Comparison of ENCODE assay signal across 9 mouse cellular contexts in the genomic region with DNA sequence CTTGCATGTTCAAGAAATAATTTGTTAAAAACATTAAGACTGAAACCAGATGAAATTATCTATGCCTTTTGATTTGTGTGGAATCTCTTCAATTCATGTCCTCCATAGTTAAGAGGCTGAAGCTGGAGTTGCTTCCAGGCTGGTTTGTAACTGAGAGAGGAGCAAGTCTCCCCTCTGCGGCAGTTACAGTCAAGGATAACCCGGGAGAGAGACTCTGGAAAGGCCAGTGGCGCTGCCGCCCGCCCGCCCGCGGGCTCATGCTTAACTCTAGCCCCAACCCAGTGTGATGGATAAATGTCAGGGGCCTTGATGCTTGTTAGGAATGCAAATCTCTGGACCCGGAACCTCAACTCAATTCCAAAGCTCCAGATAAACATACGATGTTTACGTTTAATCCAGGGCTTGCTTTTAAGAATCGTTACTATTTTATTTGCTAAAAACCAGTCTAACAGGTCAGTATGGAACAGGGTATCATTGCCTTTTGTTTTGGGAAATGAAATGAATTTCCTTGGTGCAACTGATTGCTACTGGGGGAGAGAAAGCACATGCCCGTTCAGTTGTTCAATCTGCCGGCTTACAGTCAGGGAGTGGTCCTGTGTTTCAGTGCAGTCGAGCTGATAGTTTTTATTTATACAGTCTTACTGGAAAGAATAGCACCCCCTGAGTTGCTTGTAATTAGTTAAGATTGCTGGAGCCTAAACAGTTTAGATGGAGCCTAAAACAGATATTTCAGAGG. TPM values are rescaled to one million over a fixed set of nuclear protein-coding genes. Genes with fewer than 3 reads are reported as not detected.
A peak's percentile ranks its signal among the peaks of the same experiment; 100 is the strongest.
DNase-seq lines count a peak whose midpoint lies in the region; ATAC-seq lines count a peak whose summit lies in the region.
"Had no signal": no experiment of that assay in that cellular context is flagged by ENCODE, and none has a peak within 500 bp of the region (broad histone marks: within the 10 kb centered on the region; RNA-seq: fewer than 3 reads in every experiment).

No protein-coding gene starts in this region.

- H3K4me1 ChIP-seq in kidney, embryonic 16.5 days (ENCODE audit: insufficient read depth, low read length): peaks cover 10% of the 10 kb centered on the region
- peaks cover 2% of the 10 kb centered on the region; the same call in 1 of the 2 replicates for H3K4me1 ChIP-seq in hindbrain, embryonic 11.5 days (replicated peaks; ENCODE audit: control insufficient read depth, insufficient read depth, low read length)
- peaks cover 39% of the 10 kb centered on the region for H3K4me1 ChIP-seq in neural tube, embryonic 14.5 days (ENCODE audit: control insufficient read depth, insufficient read depth, low read length)

- H3K9ac ChIP-seq in kidney, embryonic 16.5 days (replicated peaks; ENCODE audit: low read length): no peak overlapping the region; the same call in 1 of the 2 replicates
- peak overlapping the region; percentile 63 for H3K9ac ChIP-seq in hindbrain, embryonic 11.5 days (ENCODE audit: low read depth, low read length)
- H3K9ac ChIP-seq in neural tube, embryonic 14.5 days (replicated peaks; ENCODE audit: low read depth, low read length): peak overlapping the region; percentile 68

- no peak overlapping the region for H3K27ac ChIP-seq in kidney, embryonic 16.5 days (ENCODE audit: low read length)
- H3K27ac ChIP-seq in hindbrain, embryonic 11.5 days (ENCODE audit: low read depth, low read length): peak overlapping the region; percentile 74
- peak overlapping the region; percentile 90 for H3K27ac ChIP-seq in neural tube, embryonic 14.5 days (ENCODE audit: low read depth, low read length)

- no peak; the same call in 1 of the 2 replicates for ATAC-seq in kidney, embryonic 16.5 days (ENCODE audit: low FRiP score, low TSS enrichment)
- peak; percentile 53; the same call in 1 of the 2 replicates for ATAC-seq in hindbrain, embryonic 11.5 days (ENCODE audit: low FRiP score)
- peak; percentile 50 for ATAC-seq in neural tube, embryonic 14.5 days (ENCODE audit: low read depth)
- ATAC-seq in inflammation-experienced regulatory T-cells, adult 6 months: no peak

- 31% methylated on average over 15 of the region's 15 CpGs for WGBS in kidney, embryonic 16.5 days
- WGBS in hindbrain, embryonic 11.5 days: 18% methylated on average over 15 of the region's 15 CpGs
- 12% methylated on average over 15 of the region's 15 CpGs for WGBS in neural tube, embryonic 14.5 days

- DNase-seq in kidney, adult 11 months: no peak
- peak; percentile 58 for DNase-seq in cerebellum, adult 9-10 months
- peak; percentile 48 for DNase-seq in hindbrain, embryonic 11.5 days (ENCODE audit: low spot score)
- DNase-seq in urinary bladder, postnatal 36 days (ENCODE audit: low spot score in 2 of 2): no peak
- no peak for DNase-seq in urinary bladder, adult 2 months (ENCODE audit: low spot score)

- H3K36me3 ChIP-seq in kidney, embryonic 16.5 days (ENCODE audit: insufficient read depth, low read length): no peaks in the 10 kb centered on the region
- no peaks in the 10 kb centered on the region for H3K36me3 ChIP-seq in hindbrain, embryonic 11.5 days (ENCODE audit: control insufficient read depth, insufficient read depth, low read length)
- H3K36me3 ChIP-seq in neural tube, embryonic 14.5 days (ENCODE audit: control insufficient read depth, insufficient read depth, low read length): no peaks in the 10 kb centered on the region
- H3K36me3 ChIP-seq: G1E had no signal

- no peaks in the 10 kb centered on the region for H3K27me3 ChIP-seq in kidney, embryonic 16.5 days (ENCODE audit: insufficient read depth, low read length)
- no peaks in the 10 kb centered on the region for H3K27me3 ChIP-seq in hindbrain, embryonic 11.5 days (ENCODE audit: control insufficient read depth, insufficient read depth, low read length)
- H3K27me3 ChIP-seq in neural tube, embryonic 14.5 days (ENCODE audit: control insufficient read depth, insufficient read depth, low read length): no peaks in the 10 kb centered on the region

- no peaks in the 10 kb centered on the region for H3K9me3 ChIP-seq in kidney, embryonic 16.5 days (ENCODE audit: low read length)
- H3K9me3 ChIP-seq in hindbrain, embryonic 11.5 days (ENCODE audit: control insufficient read depth, low read length): no peaks in the 10 kb centered on the region
- no peaks in the 10 kb centered on the region for H3K9me3 ChIP-seq in neural tube, embryonic 14.5 days (ENCODE audit: control insufficient read depth, low read length)

- peak overlapping the region; percentile 34 for H3K4me3 ChIP-seq in kidney, embryonic 16.5 days (ENCODE audit: low read length)
- peak overlapping the region; percentile 49 for H3K4me3 ChIP-seq in hindbrain, embryonic 11.5 days (ENCODE audit: low read depth, low read length)
- H3K4me3 ChIP-seq in neural tube, embryonic 14.5 days (ENCODE audit: low read depth, low read length): peak overlapping the region; percentile 58

- peak overlapping the region; percentile 66 for H3K4me2 ChIP-seq in kidney, embryonic 16.5 days (replicated peaks; ENCODE audit: low read depth, low read length)
- peak overlapping the region; percentile 64 for H3K4me2 ChIP-seq in hindbrain, embryonic 11.5 days (replicated peaks; ENCODE audit: low read depth, low read length)
- H3K4me2 ChIP-seq in neural tube, embryonic 14.5 days (ENCODE audit: low read depth, low read length): peak overlapping the region; percentile 79

RNA-seq across cellular contexts. Expression of a gene that starts 0.9 kb away (rescaled TPM):
- polyA plus RNA-seq in kidney, embryonic 16.5 days (2015; fragmentation: Nextera tagmentation; extraction: Ambion mirVana): 0.23 and 0.41 TPM in 2 replicates
- polyA plus RNA-seq in hindbrain, embryonic 11.5 days (2014; fragmentation: Nextera tagmentation; extraction: Ambion mirVana): 25.5 and 35.7 TPM in 2 replicates
- 40.4 and 44.0 TPM in 2 replicates for polyA plus RNA-seq in neural tube, embryonic 14.5 days (2014; fragmentation: Nextera tagmentation; extraction: Ambion mirVana)
- under 1 TPM; 0.06 to 0.44 (median 0.09) TPM for polyA plus RNA-seq in inflammation-experienced regulatory T-cells, adult 6 months (2017; shearing (Covaris generic))
- 4.1 and 6.3 TPM in 2 replicates for polyA plus RNA-seq in urinary bladder, adult 2 months (2012; rRNA removed)
- polyA plus RNA-seq: G1E had no signal

Comparison
In these comparisons a context has a peak if more than half of its experiments do, and no peak if none do; other contexts are left out.
1. ATAC-seq: peak in hindbrain, embryonic 11.5 days (single experiment) and neural tube, embryonic 14.5 days (single experiment); none in kidney, embryonic 16.5 days (single experiment) and inflammation-experienced regulatory T-cells, adult 6 months (single experiment).
2. DNase-seq: peak in cerebellum, adult 9-10 months (single experiment) and hindbrain, embryonic 11.5 days (single experiment); none in kidney, adult 11 months (single experiment), urinary bladder, postnatal 36 days (0 of 2) and urinary bladder, adult 2 months (single experiment).
3. Peak in every context shown above with its lines, with median percentiles within 50 percentile points of each other: H3K4me2 ChIP-seq and H3K4me3 ChIP-seq.